Mouse (Mus musculus): ENCODE results near the gene Cd5.

DNA sequence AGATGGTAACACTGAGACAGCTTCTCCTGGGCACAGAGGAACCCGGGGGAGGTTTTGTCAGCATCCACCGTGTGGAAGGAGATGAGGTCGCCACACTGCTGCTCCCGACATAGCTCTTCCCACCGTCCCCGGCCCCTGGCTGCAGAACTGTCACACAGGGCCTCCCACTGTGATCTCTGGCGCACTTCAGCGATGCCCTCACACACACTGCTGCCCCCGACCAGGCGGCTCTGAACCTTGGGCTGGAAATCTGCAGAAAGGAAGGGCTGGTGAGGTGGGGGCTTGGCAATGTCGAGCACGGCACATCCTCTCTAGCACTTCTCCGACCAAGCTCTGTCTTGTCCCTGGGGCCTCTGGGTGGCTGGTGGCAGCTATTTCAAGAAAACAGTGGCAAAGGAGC, 15.7 kb downstream of the Cd5 start:
- TF ChIP-seq CTCF (IDR thresholded peaks at IDR 0.05; ENCODE audit: borderline replicate concordance, extremely low read depth, insufficient read depth, insufficient read length): no peak
- TF ChIP-seq POLR2A (IDR thresholded peaks at IDR 0.05; ENCODE audit: borderline replicate concordance, extremely low read depth, insufficient read depth, insufficient read length, poor library complexity, severe bottlenecking): no peak
